Mouse (Mus musculus): ENCODE data around the gene Madd.

DNA sequence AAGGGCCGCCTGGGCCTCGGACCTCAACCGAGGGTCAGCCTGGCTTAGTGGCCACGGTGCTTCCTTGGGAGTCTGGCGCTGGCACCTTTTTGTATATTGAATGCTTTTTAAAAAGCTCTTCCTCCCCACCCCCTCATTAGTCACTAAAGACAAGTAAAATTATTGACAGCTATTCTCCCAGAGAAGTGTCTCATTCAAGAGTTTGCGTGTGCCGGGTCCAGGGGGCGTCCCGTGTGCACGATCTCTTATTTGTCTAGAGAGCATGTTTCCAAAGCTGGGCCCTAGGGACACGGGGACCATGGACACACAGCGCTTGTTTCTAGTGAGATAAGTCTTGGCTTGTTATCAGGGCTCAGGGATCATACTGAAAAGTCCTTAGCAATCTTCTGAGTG lies 68.1 kb downstream of the Madd start:
- TF ChIP-seq POLR2A (IDR thresholded peaks at IDR 0.05; ENCODE audit: extremely low read depth, insufficient read depth, low read length) (no peak), CTCF (IDR thresholded peaks at IDR 0.05; ENCODE audit: extremely low read depth, insufficient read depth, low read length) (no peak)

Measured in cortical plate, adult 2 months (tissue).